Mouse (Mus musculus) liver, embryonic 11.5 days (tissue): ENCODE results near the gene 1700061G19Rik. TPM values are rescaled to one million over a fixed set of nuclear protein-coding genes. Genes with fewer than 3 reads are reported as not detected.
"Not testable (repeated sequence)": the region's sequence is repeated elsewhere in the genome, so short reads cannot be mapped to it uniquely, and the experiment has no call there.

Experiments
- ATAC-seq: fragments of 200-750 bp; cut with Nextera tagmentation; replicated peaks from 2 replicates; pipeline ENCODE4 v1.8.0; 2017; ENCODE audit warnings: moderate number of reproducible peaks, mild to moderate bottlenecking, moderate TSS enrichment, moderate library complexity; ENCODE audit not compliant: low FRiP score
- DNase-seq: peaks from one replicate; pipeline ENCODE4 v3.0.0-alpha.2; 2017; ENCODE audit warnings: low spot score
- H3K27ac ChIP-seq: fragments of 300-500 bp; sonication (generic); 2 replicates; pipeline ENCODE4 v1.5.1; 2014; ENCODE audit warnings: mild to moderate bottlenecking, low read depth, low read length, control low read depth
- H3K27me3 ChIP-seq: fragments of 300-500 bp; sonication (generic); replicated peaks from 2 replicates; pipeline ENCODE4 v1.6.1; 2014; ENCODE audit warnings: low read length, mixed read lengths; ENCODE audit not compliant: control insufficient read depth, insufficient read depth
- H3K36me3 ChIP-seq: fragments of 300-500 bp; sonication (generic); 2 replicates; pipeline ENCODE4 v1.6.1; 2014; ENCODE audit warnings: mild to moderate bottlenecking, low read length, moderate library complexity, mixed read lengths; ENCODE audit not compliant: control insufficient read depth, insufficient read depth
- H3K4me1 ChIP-seq: fragments of 300-500 bp; sonication (generic); replicated peaks from 2 replicates; pipeline ENCODE4 v1.6.1; 2014; ENCODE audit warnings: low read length, mixed read lengths; ENCODE audit not compliant: control insufficient read depth, insufficient read depth
- H3K4me2 ChIP-seq: fragments of 300-500 bp; sonication (generic); 2 replicates; pipeline ENCODE4 v1.6.1; 2014; ENCODE audit warnings: mild to moderate bottlenecking, control low read depth, moderate library complexity
- H3K4me3 ChIP-seq: fragments of 300-500 bp; sonication (generic); 2 replicates; pipeline ENCODE4 v1.5.1; 2014; ENCODE audit warnings: low read depth, low read length, control low read depth
- H3K9ac ChIP-seq: fragments of 300-500 bp; sonication (generic); 2 replicates; pipeline ENCODE4 v1.6.1; 2014; ENCODE audit warnings: low read depth, low read length, control low read depth
- H3K9me3 ChIP-seq: fragments of 300-500 bp; sonication (generic); 2 replicates; pipeline ENCODE4 v1.6.1; 2016; ENCODE audit warnings: low read length, inconsistent platforms, mixed read lengths; ENCODE audit not compliant: control insufficient read depth
- WGBS: fragments of 180-500 bp; shearing (Covaris S2); extraction: QIAGEN DNeasy Blood & Tissue Kit; methylation state at CpG from one replicate; pipeline ENCODE4 v1.1.7; 2014; 5-methylcytosine and 5-hydroxymethylcytosine counted together
- polyA plus RNA-seq: library from polyadenylated mRNA; unstranded; fragments of >200 nt; fragmentation: Nextera tagmentation; extraction: Ambion mirVana; gene quantifications from 2 replicates; pipeline ENCODE4 v1.2.1, GENCODE M21; 2014

The 1700061G19Rik gene
- polyA plus RNA-seq, 1 experiment from 2014 or later, result 0.26 TPM

DNA sequence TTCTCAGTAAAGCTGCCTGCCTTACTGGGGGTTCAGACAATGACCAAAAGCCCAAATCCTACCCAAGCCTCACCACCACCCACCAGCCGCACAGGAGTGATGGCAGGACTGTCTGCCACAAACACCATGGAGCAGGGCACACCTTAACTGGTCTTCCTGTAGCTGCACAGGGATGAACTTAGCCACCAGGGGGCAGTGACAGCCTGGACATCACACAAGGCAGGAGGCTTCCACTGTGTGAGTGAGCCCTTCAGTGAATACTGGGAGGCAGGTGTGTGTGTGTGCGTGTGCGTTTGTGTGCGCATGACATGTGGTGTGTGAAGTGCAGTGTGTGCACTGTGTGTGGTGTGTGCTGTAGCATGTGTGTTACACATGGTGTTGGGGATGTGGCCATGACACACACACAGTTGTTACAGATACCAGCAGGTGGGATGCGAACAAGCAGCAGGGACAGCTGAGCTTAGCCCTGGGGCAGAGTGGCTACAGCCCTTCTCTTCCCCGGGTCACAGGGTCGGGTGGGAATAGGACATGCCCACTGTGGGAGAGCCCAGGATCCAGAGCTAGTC is 22.4 kb downstream of the 1700061G19Rik start:
- no peaks in the 10 kb centered on the region for H3K9me3 ChIP-seq
- H3K27ac ChIP-seq, result no peak overlapping the region
- peak; percentile 75 for ATAC-seq
- no peaks in the 10 kb centered on the region for H3K27me3 ChIP-seq
- H3K4me3 ChIP-seq, result no peak overlapping the region
- H3K36me3 ChIP-seq, result peaks cover 53% of the 10 kb centered on the region
- H3K4me2 ChIP-seq, result no peak overlapping the region
- no peak overlapping the region for H3K9ac ChIP-seq
- DNase-seq, result peak; percentile 72
- no peaks in the 10 kb centered on the region for H3K4me1 ChIP-seq
- 84% methylated on average over 7 of the region's 7 CpGs for WGBS

DNA sequence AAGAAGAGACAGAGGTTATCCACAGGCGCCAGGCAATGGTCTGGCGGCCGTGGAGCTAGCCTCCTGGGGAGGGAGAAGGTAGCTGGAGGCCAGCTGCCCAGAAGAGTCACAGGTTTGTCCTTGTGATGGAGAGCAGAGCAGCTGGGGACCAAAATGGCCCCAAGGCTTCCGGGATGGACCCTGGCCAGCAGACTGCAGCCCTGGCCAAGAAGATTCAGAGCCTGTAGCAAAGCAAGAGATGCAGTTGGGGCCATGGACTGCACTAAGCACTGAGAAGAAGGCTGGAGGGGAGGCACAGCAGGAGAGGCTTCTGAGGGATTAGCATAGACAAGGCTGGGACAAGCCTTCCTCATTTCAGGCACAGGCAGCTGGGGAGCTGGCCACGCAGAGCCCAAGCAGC is 27.4 kb downstream of the 1700061G19Rik start:
- ATAC-seq, result no peak
- no peak overlapping the region for H3K27ac ChIP-seq
- no peak overlapping the region for H3K9ac ChIP-seq
- H3K27me3 ChIP-seq, result no peaks in the 10 kb centered on the region
- H3K9me3 ChIP-seq, result no peaks in the 10 kb centered on the region
- no peak overlapping the region for H3K4me2 ChIP-seq
- peaks cover 36% of the 10 kb centered on the region for H3K36me3 ChIP-seq
- H3K4me3 ChIP-seq, result no peak overlapping the region
- peaks cover 3% of the 10 kb centered on the region; the same call in 1 of the 2 replicates for H3K4me1 ChIP-seq
- WGBS, result 86% methylated on average over 5 of the region's 5 CpGs
- DNase-seq, result no peak

DNA sequence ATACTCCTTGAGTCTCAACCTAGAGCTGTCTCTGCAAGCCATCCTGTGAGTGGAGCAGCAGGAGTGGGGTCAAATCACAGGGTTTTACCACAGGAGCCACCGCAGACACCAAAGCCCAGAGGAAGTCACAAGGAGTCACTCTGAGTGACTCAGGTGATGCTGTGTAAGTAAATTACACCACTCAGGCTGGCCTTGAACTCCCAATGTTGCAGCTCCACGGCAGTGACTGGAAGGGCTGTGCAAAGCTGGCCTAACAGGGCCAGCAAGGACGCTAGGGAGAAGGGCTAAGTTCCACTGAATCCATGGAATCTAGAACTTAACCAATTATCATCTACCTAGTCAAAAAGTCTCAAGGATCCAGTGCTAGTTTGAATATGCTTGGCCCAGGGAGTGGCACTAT is 30.9 kb downstream of the 1700061G19Rik start:
- H3K4me3 ChIP-seq, result no peak overlapping the region
- ATAC-seq (no peak), DNase-seq (no peak)
- H3K27ac ChIP-seq, result no peak overlapping the region
- H3K36me3 ChIP-seq, result peaks cover 28% of the 10 kb centered on the region
- WGBS, result 86% methylated on average over 3 of the region's 3 CpGs
- no peak overlapping the region for H3K4me2 ChIP-seq
- H3K4me1 ChIP-seq, result peaks cover 3% of the 10 kb centered on the region; the same call in 1 of the 2 replicates
- no peaks in the 10 kb centered on the region for H3K9me3 ChIP-seq
- no peak overlapping the region for H3K9ac ChIP-seq
- no peaks in the 10 kb centered on the region for H3K27me3 ChIP-seq

DNA sequence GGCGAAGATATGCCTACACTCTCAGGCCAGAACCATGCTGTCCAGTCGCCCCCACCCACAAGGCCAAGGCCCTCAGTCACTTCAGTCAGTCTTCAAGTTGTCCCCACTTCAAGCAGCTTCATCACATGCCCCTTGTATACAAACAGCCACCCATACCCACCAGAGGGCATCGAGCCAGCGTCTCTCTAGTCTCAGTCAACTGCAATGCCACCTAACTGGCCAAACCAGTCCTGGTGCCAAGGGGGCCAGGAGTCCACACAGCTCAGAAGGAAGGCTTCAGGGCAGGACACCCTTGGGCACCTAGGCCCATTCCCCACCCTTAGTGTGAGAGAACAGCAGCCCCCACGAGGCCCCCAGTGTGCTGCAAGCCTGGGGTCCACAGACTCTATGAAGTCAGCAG is 31.8 kb downstream of the 1700061G19Rik start:
- Histone ChIP-seq H3K9me3 (no peaks in the 10 kb centered on the region), H3K27ac (no peak overlapping the region), H3K4me3 (no peak overlapping the region), H3K4me1 (peaks cover 3% of the 10 kb centered on the region; the same call in 1 of the 2 replicates), H3K4me2 (no peak overlapping the region), H3K27me3 (no peaks in the 10 kb centered on the region), H3K9ac (no peak overlapping the region), H3K36me3 (peaks cover 22% of the 10 kb centered on the region)
- DNase-seq, result no peak
- ATAC-seq, result no peak
- WGBS, result 87% methylated on average over 5 of the region's 5 CpGs

DNA sequence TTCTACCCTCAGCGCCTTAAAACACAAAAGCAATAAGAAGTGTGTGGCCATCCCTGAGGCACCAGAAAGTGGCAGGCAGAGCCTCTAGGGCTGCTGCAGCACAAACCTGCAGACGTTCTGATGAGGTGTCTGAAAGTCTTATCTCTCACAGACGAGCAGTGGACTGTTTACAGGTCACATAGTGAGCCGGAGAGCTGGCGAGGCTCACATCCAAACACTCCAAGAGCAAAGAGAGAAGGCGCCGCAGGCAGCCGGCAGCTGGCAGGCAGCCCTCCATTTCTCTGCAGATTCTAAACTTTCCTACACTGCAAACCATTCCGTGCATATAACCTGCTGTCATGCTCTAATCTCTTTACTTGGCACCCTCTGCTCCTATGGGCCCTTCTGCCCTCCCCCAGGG is 32.6 kb downstream of the 1700061G19Rik start:
- H3K4me3 ChIP-seq, result no peak overlapping the region
- H3K4me2 ChIP-seq, result no peak overlapping the region
- DNase-seq (no peak), ATAC-seq (no peak)
- no peaks in the 10 kb centered on the region for H3K27me3 ChIP-seq
- no peak overlapping the region for H3K27ac ChIP-seq
- H3K36me3 ChIP-seq, result peaks cover 22% of the 10 kb centered on the region
- H3K4me1 ChIP-seq, result peaks cover 3% of the 10 kb centered on the region; the same call in 1 of the 2 replicates
- no peaks in the 10 kb centered on the region for H3K9me3 ChIP-seq
- H3K9ac ChIP-seq, result no peak overlapping the region
- WGBS, result 63% methylated on average over 9 of the region's 9 CpGs

DNA sequence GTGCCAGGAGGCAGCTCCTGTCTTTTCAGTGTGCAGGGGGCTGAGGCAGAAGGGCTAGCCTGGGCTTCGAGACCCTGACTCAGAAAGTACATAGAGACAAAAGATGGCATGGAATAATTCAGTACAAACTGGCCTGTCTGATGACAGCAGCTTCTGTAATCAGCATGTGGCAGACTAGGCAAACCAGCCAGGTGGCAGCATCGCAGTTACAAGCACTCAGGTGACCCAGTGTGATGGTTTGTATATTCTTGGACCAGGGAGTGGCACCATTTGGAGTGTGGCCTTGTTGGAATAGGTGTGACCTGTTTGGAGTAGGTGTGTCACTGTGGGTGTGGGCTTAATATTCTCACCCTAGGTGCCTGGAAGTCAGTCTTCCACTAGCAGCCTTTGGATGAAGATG is 34.5 kb downstream of the 1700061G19Rik start:
- H3K4me1 ChIP-seq, H3K27me3 ChIP-seq, DNase-seq, H3K4me3 ChIP-seq, ATAC-seq, H3K9ac ChIP-seq, H3K9me3 ChIP-seq, H3K27ac ChIP-seq, H3K4me2 ChIP-seq: not testable (repeated sequence)
- 84% methylated on average over 2 of the region's 2 CpGs for WGBS
- peaks cover 17% of the 10 kb centered on the region for H3K36me3 ChIP-seq

DNA sequence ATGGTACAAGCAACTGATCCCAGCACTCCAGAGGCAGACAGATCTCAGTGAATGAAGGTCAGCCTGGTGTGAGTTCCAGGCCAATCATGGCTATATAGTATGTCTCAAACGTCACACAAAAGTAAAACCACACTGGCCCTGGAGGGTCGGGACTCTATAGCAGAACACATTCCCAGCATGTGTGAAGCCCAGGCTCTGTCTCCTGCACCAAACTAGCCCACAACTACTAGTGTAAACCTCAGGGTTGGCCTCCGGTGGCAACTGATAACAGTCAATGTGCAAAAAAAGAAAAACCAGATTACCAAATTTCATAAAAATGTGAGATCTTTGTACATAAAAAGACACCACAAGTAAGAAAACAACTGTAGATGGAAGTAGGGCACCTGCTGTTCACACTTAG is 37.7 kb downstream of the 1700061G19Rik start:
- no peak overlapping the region for H3K9ac ChIP-seq
- H3K27me3 ChIP-seq, result no peaks in the 10 kb centered on the region
- no peaks in the 10 kb centered on the region for H3K9me3 ChIP-seq
- ATAC-seq, result no peak
- WGBS, result 68% methylated on average over 3 of the region's 3 CpGs
- peaks cover 2% of the 10 kb centered on the region; the same call in 1 of the 2 replicates for H3K4me1 ChIP-seq
- no peak for DNase-seq
- no peak overlapping the region for H3K27ac ChIP-seq
- no peak overlapping the region for H3K4me2 ChIP-seq
- peaks cover 21% of the 10 kb centered on the region for H3K36me3 ChIP-seq
- no peak overlapping the region for H3K4me3 ChIP-seq

DNA sequence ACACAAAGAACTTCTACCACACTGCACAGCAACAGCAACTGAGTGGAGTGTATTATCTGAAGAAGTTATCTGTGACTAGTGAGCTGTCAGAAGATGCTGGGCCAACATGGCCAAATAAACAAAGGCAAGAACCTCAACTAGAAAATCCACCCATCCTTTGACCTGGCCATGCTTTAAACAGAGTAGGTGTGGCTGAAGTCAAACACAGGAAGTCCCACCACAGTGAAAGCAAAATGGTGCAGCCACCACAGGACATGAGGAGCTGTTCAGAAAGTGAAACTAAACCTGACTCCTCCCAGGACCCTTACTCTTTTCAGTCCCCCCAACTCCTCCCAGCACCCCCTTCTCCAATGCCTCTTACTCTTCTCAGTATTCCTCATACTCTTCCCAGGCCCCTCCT is 38.2 kb downstream of the 1700061G19Rik start:
- H3K9ac ChIP-seq, result no peak overlapping the region
- H3K36me3 ChIP-seq, result peaks cover 21% of the 10 kb centered on the region
- H3K9me3 ChIP-seq, result no peaks in the 10 kb centered on the region
- no peak overlapping the region for H3K27ac ChIP-seq
- H3K4me2 ChIP-seq, result no peak overlapping the region
- no peak for DNase-seq
- peaks cover 2% of the 10 kb centered on the region; the same call in 1 of the 2 replicates for H3K4me1 ChIP-seq
- ATAC-seq, result no peak
- no peak overlapping the region for H3K4me3 ChIP-seq
- H3K27me3 ChIP-seq, result no peaks in the 10 kb centered on the region

DNA sequence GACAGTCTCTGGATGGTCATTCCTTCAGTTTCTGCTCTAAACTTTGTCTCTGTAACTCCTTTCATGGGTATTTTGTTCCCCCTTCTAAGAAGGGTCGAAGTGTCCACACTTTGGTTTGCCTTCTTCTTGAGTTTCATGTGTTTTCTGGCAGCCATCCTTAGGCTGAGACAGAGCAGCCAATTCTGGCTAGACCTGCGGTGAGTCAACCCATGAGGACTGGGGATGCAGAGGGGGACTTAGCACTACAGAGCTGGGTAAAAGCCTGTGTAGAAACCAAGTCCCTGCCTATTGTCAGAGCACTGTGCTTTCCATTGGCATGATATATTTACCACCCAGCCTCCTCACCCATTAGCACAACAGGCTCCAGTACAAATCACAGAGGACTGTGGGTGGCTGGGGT is 41.9 kb downstream of the 1700061G19Rik start:
- Histone ChIP-seq H3K4me3 (no peak overlapping the region), H3K36me3 (peaks cover 33% of the 10 kb centered on the region)
- ATAC-seq, result no peak

More for the DNA sequence above, 41.9 kb downstream of the 1700061G19Rik start:
- DNase-seq, result no peak
- 100% methylated on average over 2 of the region's 2 CpGs for WGBS
- Histone ChIP-seq H3K9ac (no peak overlapping the region), H3K27me3 (no peaks in the 10 kb centered on the region), H3K4me2 (no peak overlapping the region), H3K27ac (no peak overlapping the region), H3K4me1 (peaks cover 2% of the 10 kb centered on the region; the same call in 1 of the 2 replicates), H3K9me3 (no peaks in the 10 kb centered on the region)
